Mouse (Mus musculus): ENCODE results near the gene Fmo4. TPM values are rescaled to one million over a fixed set of nuclear protein-coding genes. Genes with fewer than 3 reads are reported as not detected.

Fmo4 gene
- polyA plus RNA-seq, 1 experiment, result 14.1 TPM

GRCm38 (mm10) chr1:162771617-162772360 lies 42.0 kb downstream of the Fmo4 start:
- TF ChIP-seq POLR2A (IDR thresholded peaks at IDR 0.05; ENCODE audit: low read depth, low read length) (no peak), CTCF (IDR thresholded peaks at IDR 0.05; ENCODE audit: extremely low read depth, insufficient read length, insufficient replicate concordance, low read depth, low read length) (no peak)
- H3K4me3 ChIP-seq (ENCODE audit: low read depth, low read length), result no peak overlapping the region
- no peaks in the 10 kb centered on the region for H3K27me3 ChIP-seq (ENCODE audit: control insufficient read depth, insufficient read depth, low read length)
- H3K4me1 ChIP-seq (ENCODE audit: control insufficient read depth, insufficient read depth, insufficient read length, low read length), result peaks cover 2% of the 10 kb centered on the region; the same call in 1 of the 2 replicates
- H3K27ac ChIP-seq (ENCODE audit: insufficient read depth, low read depth, low read length), result no peak overlapping the region
- H3K36me3 ChIP-seq (ENCODE audit: control insufficient read depth, insufficient read depth, low read length), result no peaks in the 10 kb centered on the region
- 68% methylated on average over 4 of the region's 4 CpGs for WGBS

DNA sequence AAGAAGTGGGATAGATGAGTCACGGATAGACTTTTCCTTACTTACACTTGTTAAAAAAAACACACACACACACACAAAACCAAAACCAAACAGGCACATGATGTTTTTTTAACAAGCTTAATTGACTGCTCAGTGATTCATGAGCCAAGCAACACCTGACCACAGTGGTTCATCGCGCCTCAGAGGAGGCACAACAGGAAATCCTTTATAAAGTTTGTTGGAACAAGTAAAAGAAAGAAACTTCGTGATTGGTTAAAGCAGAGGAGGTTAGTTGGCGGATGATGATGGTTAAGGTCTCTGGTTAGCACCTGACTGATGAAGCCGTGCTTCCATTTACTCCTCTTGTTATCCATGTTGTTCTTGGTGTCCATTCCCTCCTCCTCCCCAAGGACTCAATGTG lies 61.8 kb downstream of the Fmo4 start:
- Histone ChIP-seq H3K27ac (ENCODE audit: insufficient read depth, low read depth, low read length) (no peak overlapping the region), H3K36me3 (ENCODE audit: control insufficient read depth, insufficient read depth, low read length) (no peaks in the 10 kb centered on the region), H3K4me1 (ENCODE audit: control insufficient read depth, insufficient read depth, insufficient read length, low read length) (no peaks in the 10 kb centered on the region), H3K27me3 (ENCODE audit: control insufficient read depth, insufficient read depth, low read length) (no peaks in the 10 kb centered on the region), H3K4me3 (ENCODE audit: low read depth, low read length) (no peak overlapping the region)
- 81% methylated on average over 6 of the region's 6 CpGs for WGBS
- TF ChIP-seq CTCF (IDR thresholded peaks at IDR 0.05; ENCODE audit: extremely low read depth, insufficient read length, insufficient replicate concordance, low read depth, low read length) (no peak), POLR2A (IDR thresholded peaks at IDR 0.05; ENCODE audit: low read depth, low read length) (no peak)

- Histone ChIP-seq H3K4me1 (ENCODE audit: control insufficient read depth, insufficient read depth, insufficient read length, low read length) (no peaks in the 10 kb centered on the region), H3K36me3 (ENCODE audit: control insufficient read depth, insufficient read depth, low read length) (no peaks in the 10 kb centered on the region), H3K27ac (ENCODE audit: insufficient read depth, low read depth, low read length) (no peak overlapping the region), H3K4me3 (ENCODE audit: low read depth, low read length) (no peak overlapping the region), H3K27me3 (ENCODE audit: control insufficient read depth, insufficient read depth, low read length) (no peaks in the 10 kb centered on the region)
- TF ChIP-seq POLR2A (IDR thresholded peaks at IDR 0.05; ENCODE audit: low read depth, low read length), result no peak
- TF ChIP-seq CTCF (IDR thresholded peaks at IDR 0.05; ENCODE audit: extremely low read depth, insufficient read length, insufficient replicate concordance, low read depth, low read length), result no peak
- 49% methylated on average over 7 of the region's 7 CpGs for WGBS
These were observed 64.2 kb downstream of the Fmo4 start for GRCm38 (mm10) chr1:162749607-162750006.

GRCm38 (mm10) chr1:162748761-162749160 lies 65.0 kb downstream of the Fmo4 start:
- H3K4me3 ChIP-seq (ENCODE audit: low read depth, low read length), result no peak overlapping the region
- H3K27ac ChIP-seq (ENCODE audit: insufficient read depth, low read depth, low read length), result no peak overlapping the region
- H3K36me3 ChIP-seq (ENCODE audit: control insufficient read depth, insufficient read depth, low read length), result no peaks in the 10 kb centered on the region
- WGBS, result 64% methylated on average over 5 of the region's 5 CpGs
- no peak for TF ChIP-seq CTCF (IDR thresholded peaks at IDR 0.05; ENCODE audit: extremely low read depth, insufficient read length, insufficient replicate concordance, low read depth, low read length)
- TF ChIP-seq POLR2A (IDR thresholded peaks at IDR 0.05; ENCODE audit: low read depth, low read length), result no peak
- no peaks in the 10 kb centered on the region for H3K4me1 ChIP-seq (ENCODE audit: control insufficient read depth, insufficient read depth, insufficient read length, low read length)
- H3K27me3 ChIP-seq (ENCODE audit: control insufficient read depth, insufficient read depth, low read length), result no peaks in the 10 kb centered on the region

Other genes with a start within 250 kb of the Fmo4 start
- 2.8 and 6.6 TPM in 2 replicates for gene Vamp4, start 243.5 kb downstream of the Fmo4 start, polyA plus RNA-seq (2012; rRNA removed)
- gene Myoc, start 174.8 kb downstream of the Fmo4 start, polyA plus RNA-seq (2012; rRNA removed), result 0.09 TPM in 1 of 2 replicates, not detected in the other
- not detected in 2 replicates for gene Myocos, start 155.8 kb downstream of the Fmo4 start, polyA plus RNA-seq (2012; rRNA removed)
- gene Prrc2c, start 73.4 kb downstream of the Fmo4 start, polyA plus RNA-seq (2012; rRNA removed), result 17.3 and 31.1 TPM in 2 replicates
- gene Fmo1, start 52.6 kb upstream of the Fmo4 start, polyA plus RNA-seq (2012; rRNA removed), result 1.7 and 3.0 TPM in 2 replicates
- gene Fmo2, start 84.8 kb upstream of the Fmo4 start, polyA plus RNA-seq (2012; rRNA removed), result 0.61 and 1.7 TPM in 2 replicates
- not detected in 2 replicates for gene Fmo6, start 123.5 kb upstream of the Fmo4 start, polyA plus RNA-seq (2012; rRNA removed)
- gene Fmo3, start 170.6 kb upstream of the Fmo4 start, polyA plus RNA-seq (2012; rRNA removed), result not detected in 2 replicates